Mouse (Mus musculus) CH12.LX (cell line): ENCODE results near the gene Gpx7. TPM values are rescaled to one million over a fixed set of nuclear protein-coding genes. Genes with fewer than 3 reads are reported as not detected.
A peak's percentile ranks its signal among the peaks of the same experiment; 100 is the strongest.

Experiments used
- DNase-seq: peaks from one replicate; pipeline ENCODE4 v3.0.0-alpha.2; 2013; ENCODE audit errors: extremely low read depth
- H3K27ac ChIP-seq: 2 replicates; pipeline ENCODE4 v1.5.1; 2012; ENCODE audit warnings: low read depth, mild to moderate bottlenecking, control low read depth, moderate library complexity; ENCODE audit not compliant: insufficient read depth
- H3K27me3 ChIP-seq: replicated peaks from 2 replicates; pipeline ENCODE3; 2012; ENCODE audit warnings: inconsistent platforms
- H3K36me3 ChIP-seq, 2 experiments: replicated peaks in 1 of 2; 2 replicates each; pipeline versions ENCODE3 to v1.6.1; 2012; ENCODE audit warnings: inconsistent platforms in 1 of 2, low read length in 1 of 2, mild to moderate bottlenecking in 1 of 2, mixed read lengths in 1 of 2, moderate library complexity in 1 of 2; ENCODE audit not compliant: control insufficient read depth in 1 of 2, insufficient read depth in 1 of 2
- H3K4me1 ChIP-seq, 2 experiments: 2 replicates each; pipeline ENCODE4 v1.6.1; 2012; ENCODE audit warnings: inconsistent platforms in 1 of 2, moderate library complexity in 1 of 2; ENCODE audit not compliant: insufficient read depth in 2 of 2, control insufficient read depth in 1 of 2
- H3K4me2 ChIP-seq: 2 replicates; pipeline ENCODE4 v1.6.1; 2012; ENCODE audit warnings: low read depth, mild to moderate bottlenecking, control low read depth; ENCODE audit not compliant: poor library complexity, insufficient read depth, severe bottlenecking
- H3K4me3 ChIP-seq, 3 experiments: fragments of 150-350 bp in 1 of 3; sonication (generic) in 1 of 3; replicated peaks in 1 of 3; 2 replicates each; pipeline versions ENCODE3 to v1.5.1; 2011 to 2012; ENCODE audit warnings: low read depth in 2 of 3, low read length in 2 of 3, mild to moderate bottlenecking in 2 of 3, moderate library complexity in 2 of 3, control low read depth in 1 of 3, improper control_type of control experiment in 1 of 3, inconsistent platforms in 1 of 3, mixed read lengths in 1 of 3; ENCODE audit not compliant: poor library complexity in 1 of 3
- H3K79me2 ChIP-seq: replicated peaks from 2 replicates; pipeline ENCODE4 v1.6.1; 2012; ENCODE audit warnings: mild to moderate bottlenecking, moderate library complexity; ENCODE audit not compliant: control insufficient read depth, poor library complexity, insufficient read depth, severe bottlenecking; ENCODE audit errors: extremely low read depth
- H3K9ac ChIP-seq: 2 replicates; pipeline ENCODE4 v1.6.1; 2012; ENCODE audit warnings: low read depth, mild to moderate bottlenecking, control low read depth, moderate library complexity; ENCODE audit not compliant: insufficient read depth
- H3K9me3 ChIP-seq: replicated peaks from 2 replicates; pipeline ENCODE3; 2012; ENCODE audit warnings: low read length, inconsistent platforms, mixed read lengths
- BHLHE40 ChIP-seq: IDR thresholded peaks from 2 replicates; pipeline ENCODE4 v1.6.1; 2011; ENCODE audit warnings: mild to moderate bottlenecking, low read depth, low read length, improper control_type of control experiment
- CHD1 ChIP-seq: IDR thresholded peaks from 2 replicates; pipeline ENCODE4 v1.6.1; 2012; ENCODE audit warnings: low read depth, low read length, improper control_type of control experiment, inconsistent platforms
- CHD2 ChIP-seq: IDR thresholded peaks from 2 replicates; pipeline ENCODE4 v1.6.1; 2011; ENCODE audit warnings: low read length, improper control_type of control experiment
- E2F4 ChIP-seq: IDR thresholded peaks from 2 replicates; pipeline ENCODE4 v1.6.1; 2011; ENCODE audit warnings: low read depth, low read length, improper control_type of control experiment; ENCODE audit not compliant: insufficient replicate concordance
- EP300 ChIP-seq: IDR thresholded peaks from 2 replicates; pipeline ENCODE4 v1.6.1; 2011; ENCODE audit warnings: low read length, improper control_type of control experiment
- ETS1 ChIP-seq: conservative IDR thresholded peaks from 2 replicates; pipeline ENCODE4 v1.6.1; 2012; ENCODE audit warnings: low read depth, mild to moderate bottlenecking, inconsistent platforms, low read length, improper control_type of control experiment, moderate library complexity
- GABPA ChIP-seq: IDR thresholded peaks from 2 replicates; pipeline ENCODE4 v1.6.1; 2012; ENCODE audit warnings: low read depth, low read length, improper control_type of control experiment, inconsistent platforms; ENCODE audit not compliant: insufficient replicate concordance
- HCFC1 ChIP-seq: IDR thresholded peaks from 2 replicates; pipeline ENCODE4 v1.6.1; 2012; ENCODE audit warnings: low read depth, mild to moderate bottlenecking, inconsistent platforms, low read length, improper control_type of control experiment
- IRF4 ChIP-seq: IDR thresholded peaks from 2 replicates; pipeline ENCODE4 v1.6.1; 2014; ENCODE audit warnings: low read depth, mild to moderate bottlenecking, inconsistent platforms, low read length, improper control_type of control experiment
- KAT2A ChIP-seq: IDR thresholded peaks from 2 replicates; pipeline ENCODE4 v1.6.1; 2012; ENCODE audit warnings: low read length, improper control_type of control experiment, inconsistent platforms; ENCODE audit not compliant: insufficient replicate concordance
- MAZ ChIP-seq: IDR thresholded peaks from 2 replicates; pipeline ENCODE4 v1.6.1; 2012; ENCODE audit warnings: low read depth, mild to moderate bottlenecking, inconsistent platforms, low read length, improper control_type of control experiment, moderate library complexity
- NRF1 ChIP-seq: IDR thresholded peaks from 2 replicates; pipeline ENCODE4 v1.6.1; 2014; ENCODE audit warnings: low read depth, mild to moderate bottlenecking, inconsistent platforms, low read length, improper control_type of control experiment, moderate library complexity
- PAX5 ChIP-seq: IDR thresholded peaks from 2 replicates; pipeline ENCODE4 v1.6.1; 2012; ENCODE audit warnings: low read length, inconsistent platforms, mixed read lengths
- POLR2A ChIP-seq: IDR thresholded peaks from 2 replicates; pipeline ENCODE4 v1.6.1; 2011; ENCODE audit warnings: low read depth, mild to moderate bottlenecking, improper control_type of control experiment, low read length
- SIN3A ChIP-seq: IDR thresholded peaks from 2 replicates; pipeline ENCODE4 v1.6.1; 2012; ENCODE audit warnings: low read length, improper control_type of control experiment, inconsistent platforms
- SMC3 ChIP-seq: IDR thresholded peaks from 2 replicates; pipeline ENCODE4 v1.6.1; 2011; ENCODE audit warnings: low read depth, low read length, improper control_type of control experiment
- USF1 ChIP-seq: IDR thresholded peaks from 2 replicates; pipeline ENCODE4 v1.6.1; 2014; ENCODE audit warnings: low read depth, mild to moderate bottlenecking, inconsistent platforms, low read length, improper control_type of control experiment
- USF2 ChIP-seq: conservative IDR thresholded peaks from 2 replicates; pipeline ENCODE4 v1.6.1; 2011; ENCODE audit warnings: low read depth, low read length, improper control_type of control experiment
- ZKSCAN1 ChIP-seq: IDR thresholded peaks from 2 replicates; pipeline ENCODE4 v1.6.1; 2012; ENCODE audit warnings: low read depth, inconsistent platforms, low read length, improper control_type of control experiment, borderline replicate concordance
- dilution Hi-C: fragments of 300-500 bp; cut with MboI; formaldehyde crosslinking; loops from 2 replicates; pipeline ENCODE4 v1.14.3; 2020; ENCODE audit warnings: low sequenced_read_pairs; ENCODE audit not compliant: extremely low pct_unique_long_range_greater_than_20kb, extremely low pct_ligation_motif_present
- in situ Hi-C: fragments of 300-500 bp; cut with MboI; formaldehyde crosslinking; loops from 3 replicates; pipeline ENCODE4 v1.14.3; 2019; ENCODE audit warnings: low sequenced_read_pairs, low pct_ligation_motif_present, low pct_unique_long_range_greater_than_20kb, mixed read lengths
- polyA plus RNA-seq: library from polyadenylated mRNA; unstranded; fragments of >175 nt; gene quantifications from 2 replicates; pipeline ENCODE4 v1.2.1, GENCODE M21; 2012; ENCODE audit warnings: low read depth; ENCODE audit not compliant: insufficient read length
- total RNA-seq, 2 experiments: library from RNA; depleted of rRNA; stranded (reverse); fragments of 300-350 nt in 1 of 2; fragments of >200 nt in 1 of 2; gene quantifications; 2 replicates each; pipeline ENCODE4 v1.2.3; 2012 to 2014

Gene Gpx7
- total and polyA plus RNA-seq, 3 experiments, result not detected

DNA sequence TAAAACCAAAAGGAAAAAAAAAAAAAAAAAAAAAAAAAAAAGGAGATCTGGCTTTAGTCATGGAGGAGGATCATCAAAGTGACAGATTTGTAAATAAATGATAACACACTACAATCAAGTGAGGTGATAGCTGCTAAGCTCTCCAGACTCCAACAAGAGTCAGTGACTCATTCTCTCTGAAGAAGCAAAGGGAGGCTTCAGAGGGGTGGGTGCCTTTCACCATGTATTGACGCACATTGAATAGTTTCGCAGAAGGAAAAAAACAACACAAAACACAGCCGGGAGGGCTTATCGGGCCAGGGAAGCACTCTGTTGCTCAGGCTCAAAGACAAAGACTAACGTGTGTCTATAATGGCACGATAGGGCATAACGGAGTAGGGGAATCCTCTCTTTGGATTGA lies 41.3 kb upstream of the Gpx7 start:
- in situ Hi-C loops, result no loop called here
- TF ChIP-seq USF2 (no peak), CHD1 (no peak), MAZ (no peak), IRF4 (no peak), E2F4 (no peak), ETS1 (no peak), EP300 (no peak), SIN3A (no peak), USF1 (no peak), NRF1 (no peak)
- H3K36me3 ChIP-seq, result no peaks in the 10 kb centered on the region
- DNase-seq, result no peak
- dilution Hi-C loops, result no loop called here
- no peak overlapping the region for H3K4me2 ChIP-seq
- no peaks in the 10 kb centered on the region for H3K9me3 ChIP-seq
- H3K4me1 ChIP-seq, result no peaks in the 10 kb centered on the region
- H3K27ac ChIP-seq, result no peak overlapping the region
- no peak overlapping the region for H3K4me3 ChIP-seq
- H3K79me2 ChIP-seq, result no peaks in the 10 kb centered on the region
- H3K27me3 ChIP-seq, result no peaks in the 10 kb centered on the region
- H3K9ac ChIP-seq, result no peak overlapping the region

DNA sequence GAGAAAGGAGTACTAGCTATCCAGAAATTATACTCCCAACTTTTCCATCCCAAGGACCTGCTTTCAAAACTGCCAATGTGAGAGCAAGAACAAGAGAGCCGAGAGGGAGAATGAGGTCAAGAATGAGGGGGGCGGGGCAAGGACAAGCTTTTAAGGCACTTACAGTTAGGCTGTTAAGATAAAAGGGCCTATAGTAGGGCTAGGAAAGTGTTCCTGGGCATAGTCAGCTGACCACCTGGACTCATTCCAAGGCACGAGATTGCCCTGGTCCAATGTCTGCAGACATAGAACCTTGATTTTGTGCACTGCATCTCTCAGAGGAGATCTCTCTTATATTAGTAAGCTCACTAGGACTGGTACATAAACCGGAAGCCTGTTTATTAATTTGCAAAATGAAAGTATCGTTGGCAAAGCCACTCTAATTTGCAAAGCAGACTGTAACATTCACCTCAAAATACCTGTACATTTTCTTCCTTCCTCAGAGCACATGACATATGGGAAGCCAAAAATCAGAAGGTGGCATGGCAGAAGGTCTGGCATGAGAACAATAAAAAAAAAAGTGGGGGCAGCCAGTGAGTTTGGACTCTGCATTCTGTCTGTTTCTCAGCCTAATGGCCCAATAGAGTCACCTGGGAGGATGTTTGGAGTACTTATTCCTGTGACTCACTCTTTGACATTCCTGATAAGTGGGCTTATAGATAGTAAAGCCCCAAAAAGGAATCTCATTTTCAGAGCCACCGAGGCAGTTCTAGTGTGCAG lies 31.5 kb upstream of the Gpx7 start:
- dilution Hi-C loops, result no loop called here
- no peak overlapping the region for H3K27ac ChIP-seq
- H3K4me1 ChIP-seq, result no peaks in the 10 kb centered on the region; a peak in 1 of 4 replicates
- H3K79me2 ChIP-seq, result no peaks in the 10 kb centered on the region
- no peak for TF ChIP-seq KAT2A
- TF ChIP-seq POLR2A, result no peak
- TF ChIP-seq HCFC1, result no peak
- TF ChIP-seq BHLHE40, result no peak
- no peak for TF ChIP-seq CHD2
- no peak for TF ChIP-seq PAX5
- no peak for TF ChIP-seq SMC3
- no peak for TF ChIP-seq GABPA
- TF ChIP-seq ZKSCAN1, result no peak
- no peak overlapping the region for H3K9ac ChIP-seq
- no peaks in the 10 kb centered on the region for H3K9me3 ChIP-seq
- no peak for DNase-seq
- no peak overlapping the region for H3K4me3 ChIP-seq
- H3K27me3 ChIP-seq, result no peaks in the 10 kb centered on the region
- H3K36me3 ChIP-seq, result no peaks in the 10 kb centered on the region
- H3K4me2 ChIP-seq, result peak overlapping the region; percentile 33; the same call in 1 of the 2 replicates
- in situ Hi-C loops, result no loop called here
